Mouse (Mus musculus) olfactory bulb, adult 2 months (tissue): Measurements from ENCODE around the gene Smlr1.

Source experiments
- CTCF ChIP-seq: fragments of 200-500 bp; IDR thresholded peaks from 2 replicates; pipeline ENCODE4 v1.5.1; 2012; ENCODE audit warnings: low read depth, mild to moderate bottlenecking, low read length, moderate library complexity; ENCODE audit not compliant: insufficient read depth
- POLR2A ChIP-seq: fragments of 200-500 bp; IDR thresholded peaks from 2 replicates; pipeline ENCODE4 v1.6.1; 2012; ENCODE audit warnings: mild to moderate bottlenecking, low read depth, low read length, moderate library complexity; ENCODE audit not compliant: insufficient read depth

- TF ChIP-seq CTCF = no peak
- TF ChIP-seq POLR2A = no peak
Measured at GRCm38 (mm10) chr10:25503250-25503649, 32.8 kb downstream of the Smlr1 start.
